Mouse (Mus musculus) megakaryocyte, adult 5-6 weeks (primary cell): ENCODE measurements around the gene Pdzd7. TPM values are rescaled to one million over a fixed set of nuclear protein-coding genes. Genes with fewer than 3 reads are reported as not detected.

Source experiments
- ATAC-seq: 2 replicates; pipeline ENCODE4 v1.8.0; 2016; ENCODE audit warnings: mild to moderate bottlenecking, inconsistent platforms; ENCODE audit not compliant: poor library complexity, severe bottlenecking
- total RNA-seq, 2 experiments: library from RNA; stranded (forward) in 1 of 2; stranded (reverse) in 1 of 2; fragments of 153-499, 151-499 nt in 1 of 2; fragments of 221-1000, 200-1000 nt in 1 of 2; gene quantifications; 2 replicates each; pipeline versions ENCODE4 v1.2.3 to v1.2.4; 2015 to 2017

The Pdzd7 gene
- total RNA-seq, 2 experiments from 2014 or later: not detected

GRCm38 (mm10) chr19:45032570-45033332 lies 12.8 kb downstream of the Pdzd7 start:
- 0 out of 2 replicates have a peak, but pooled peaks have one; percentile 32 for ATAC-seq

DNA sequence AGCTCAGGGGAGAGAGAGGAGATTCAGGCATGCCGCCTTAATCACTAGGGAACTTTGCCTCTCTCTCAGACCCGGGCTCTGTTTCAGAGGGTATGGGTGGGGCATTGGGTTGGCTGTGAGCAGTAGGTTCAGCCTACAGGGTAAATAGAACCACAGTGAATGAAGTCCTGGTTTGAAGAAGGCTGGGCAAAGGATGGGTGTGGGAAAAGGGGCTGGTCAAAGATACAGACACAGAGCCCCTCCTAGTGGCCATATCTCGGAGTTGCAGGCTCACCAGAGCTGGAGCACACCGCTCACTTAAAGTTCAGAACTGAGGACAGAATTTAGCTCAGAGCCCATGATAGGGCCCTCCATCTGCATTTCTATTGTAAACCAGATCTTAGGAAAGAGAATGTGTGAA lies 13.7 kb downstream of the Pdzd7 start:
- peak; percentile 84 for ATAC-seq

GRCm38 (mm10) chr19:45030746-45031693 lies 14.5 kb downstream of the Pdzd7 start:
- peak; percentile 75 for ATAC-seq

GRCm38 (mm10) chr19:45030111-45030510 lies 15.4 kb downstream of the Pdzd7 start:
- ATAC-seq: peak; percentile 50

- no peak for ATAC-seq
These were observed 15.9 kb downstream of the Pdzd7 start for GRCm38 (mm10) chr19:45029571-45029970.

GRCm38 (mm10) chr19:45028746-45029145 lies 16.8 kb downstream of the Pdzd7 start:
- no peak for ATAC-seq

DNA sequence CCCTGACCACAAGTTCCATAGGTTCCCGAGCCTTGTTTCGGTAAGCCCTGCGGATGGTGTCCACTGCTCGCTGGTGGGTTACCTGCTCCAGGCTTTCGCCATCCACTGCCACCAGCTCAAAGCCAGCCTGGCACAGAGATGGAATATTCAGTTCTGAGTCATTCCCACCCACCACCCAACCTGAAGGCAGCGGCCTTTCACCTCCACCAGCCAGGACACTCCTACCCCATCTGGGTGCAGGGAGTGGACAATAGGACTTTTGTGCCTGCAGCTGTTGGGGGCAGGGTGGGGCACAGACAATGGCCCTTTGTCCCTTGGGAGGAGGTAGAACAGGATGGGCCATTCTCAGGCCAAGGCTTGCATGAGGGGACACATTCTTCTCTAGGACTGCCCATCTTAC lies 17.7 kb downstream of the Pdzd7 start:
- ATAC-seq: no peak

DNA sequence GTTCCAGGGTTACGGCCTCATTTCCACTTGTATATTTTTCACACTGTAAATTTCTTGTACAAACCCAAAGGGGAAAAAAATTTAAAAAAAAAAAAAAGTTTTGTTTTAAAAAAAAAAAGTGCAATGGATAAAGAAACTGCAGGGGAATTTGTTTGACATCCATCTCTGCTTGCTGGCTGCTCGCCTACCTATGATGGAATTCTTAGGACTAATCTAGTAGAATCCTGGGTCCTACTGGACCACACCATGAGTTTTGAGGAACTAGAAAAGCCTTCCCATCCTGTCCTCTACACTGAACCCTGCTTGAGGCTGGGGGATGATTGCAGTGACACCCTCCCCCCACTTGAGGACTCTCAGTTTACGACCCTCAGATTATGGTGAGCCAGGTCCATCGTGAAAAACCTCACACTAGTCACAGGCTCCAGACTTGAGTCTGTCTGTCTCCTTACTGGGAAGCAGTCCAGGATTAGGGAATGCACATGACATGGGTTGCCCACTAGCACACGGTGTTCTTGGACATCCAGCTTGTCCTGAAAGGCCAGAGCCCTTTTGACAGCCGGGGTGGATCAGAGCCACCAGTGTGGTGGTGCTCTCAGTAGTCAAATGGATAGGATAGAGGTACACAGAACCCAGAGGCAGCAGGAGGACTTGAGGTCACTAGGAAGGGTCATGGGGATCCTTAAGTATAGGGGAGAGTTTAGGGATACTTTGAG lies 18.4 kb downstream of the Pdzd7 start:
- no peak for ATAC-seq

GRCm38 (mm10) chr19:45025937-45026568 lies 19.5 kb downstream of the Pdzd7 start:
- no peak for ATAC-seq

DNA sequence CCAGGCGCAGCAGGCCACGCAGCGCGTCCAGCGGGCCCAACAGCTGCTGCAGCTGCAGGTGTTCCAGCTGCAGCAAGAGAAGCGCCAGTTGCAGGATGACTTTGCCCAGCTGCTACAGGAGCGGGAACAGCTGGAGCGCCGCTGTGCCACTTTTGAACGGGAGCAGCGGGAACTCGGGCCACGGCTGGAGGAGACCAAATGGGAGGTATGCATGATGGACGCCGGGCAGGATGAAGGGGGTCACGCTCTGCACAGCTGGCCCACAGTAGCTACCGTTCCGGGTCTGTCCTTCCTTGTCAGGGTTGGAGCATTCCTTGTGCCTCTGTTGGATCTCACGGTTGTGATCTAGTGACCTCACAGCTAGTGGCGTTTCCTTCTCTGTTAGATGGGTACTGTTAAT lies 20.7 kb downstream of the Pdzd7 start:
- no peak for ATAC-seq

DNA sequence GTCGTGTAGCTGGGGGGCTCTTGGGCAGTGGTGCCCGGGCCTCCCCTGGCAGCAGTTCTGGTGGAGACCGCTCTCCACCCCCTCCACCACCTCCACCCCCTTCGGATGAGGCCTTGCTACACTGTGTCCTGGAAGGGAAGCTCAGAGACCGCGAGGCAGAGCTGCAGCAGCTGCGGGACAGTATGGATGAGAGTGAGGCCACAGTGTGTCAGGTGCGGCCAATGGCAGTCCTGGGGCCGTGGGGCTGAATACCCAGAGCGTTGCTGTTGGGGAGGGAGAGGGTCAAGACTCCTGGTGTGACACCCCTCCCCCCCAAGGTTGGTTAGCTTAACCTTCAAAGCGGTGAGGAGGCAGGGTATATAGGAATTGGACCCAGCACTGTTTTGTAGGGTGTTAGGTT lies 21.5 kb downstream of the Pdzd7 start:
- no peak for ATAC-seq

- no peak for ATAC-seq
These were observed 24.2 kb downstream of the Pdzd7 start for GRCm38 (mm10) chr19:45021362-45021761.

DNA sequence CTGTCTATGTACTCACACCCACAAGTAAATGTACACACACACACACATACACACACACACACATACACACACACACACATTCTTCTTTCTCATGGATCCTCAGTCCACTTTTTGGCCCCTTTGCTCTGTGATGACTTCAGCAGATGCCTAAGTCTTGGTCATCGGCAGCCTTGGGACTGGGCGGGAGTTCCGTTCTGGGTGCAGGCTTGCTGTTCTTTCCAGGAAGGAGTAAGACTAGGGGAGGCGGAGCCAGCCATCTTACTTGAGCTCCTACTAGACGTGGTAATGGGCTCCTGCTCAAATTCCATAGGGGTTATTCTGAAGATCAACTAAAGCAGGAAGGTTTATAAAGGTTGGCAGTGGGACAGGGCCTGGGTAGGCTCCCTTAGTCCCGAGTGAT lies 25.2 kb downstream of the Pdzd7 start:
- no peak for ATAC-seq

- ATAC-seq: no peak
These were observed 27.1 kb downstream of the Pdzd7 start for GRCm38 (mm10) chr19:45018351-45018831.

GRCm38 (mm10) chr19:45017909-45018308 lies 27.6 kb downstream of the Pdzd7 start:
- peak; percentile 22 for ATAC-seq

DNA sequence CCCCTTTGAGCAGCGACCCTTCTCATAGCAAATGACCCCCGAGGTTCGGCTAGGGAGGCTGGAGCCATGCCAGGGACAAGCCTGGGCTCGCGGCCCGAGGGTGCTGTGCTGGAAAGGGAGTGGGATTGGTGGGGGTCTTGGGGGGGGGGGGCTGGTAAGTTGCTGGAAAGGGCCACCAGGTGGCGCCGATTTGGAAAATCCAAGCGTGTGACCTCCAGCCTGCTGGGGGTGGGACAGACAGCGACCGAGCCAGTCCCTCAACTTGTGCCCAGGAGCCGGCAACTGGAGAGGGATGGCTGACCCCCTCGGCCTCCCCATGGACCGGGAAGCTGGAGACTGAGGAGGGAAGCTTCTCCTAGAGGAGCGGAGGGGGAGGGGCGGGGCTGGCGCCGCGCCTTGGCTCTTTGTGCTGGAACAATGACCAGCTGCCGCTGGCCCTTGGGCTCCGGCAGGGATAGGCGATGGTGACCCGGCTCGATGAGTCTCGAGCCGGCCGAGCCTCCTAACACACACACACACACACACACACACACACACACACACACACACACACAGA lies 28.2 kb downstream of the Pdzd7 start:
- no peak for ATAC-seq

GRCm38 (mm10) chr19:45016341-45017215 lies 28.9 kb downstream of the Pdzd7 start:
- no peak for ATAC-seq

GRCm38 (mm10) chr19:45015518-45016281 lies 29.8 kb downstream of the Pdzd7 start:
- ATAC-seq: peak; percentile 60
